Mouse (Mus musculus) C2C12 (cell line): ENCODE measurements around the gene Cped1. TPM values are rescaled to one million over a fixed set of nuclear protein-coding genes. Genes with fewer than 3 reads are reported as not detected.

ENCODE experiments used
- H3K27me3 ChIP-seq: one replicate; pipeline ENCODE4 v1.6.1; 2011; ENCODE audit not compliant: control insufficient read depth, insufficient read depth, insufficient read length
- H3K36me3 ChIP-seq: one replicate; pipeline ENCODE4 v1.6.1; 2011; ENCODE audit not compliant: control insufficient read depth, insufficient read depth
- H3K4me3 ChIP-seq: one replicate; pipeline ENCODE4 v1.5.1; 2011; ENCODE audit warnings: mild to moderate bottlenecking, control low read depth; ENCODE audit not compliant: poor library complexity, insufficient read depth, severe bottlenecking
- H3K79me2 ChIP-seq: one replicate; pipeline ENCODE4 v1.6.1; 2011; ENCODE audit not compliant: control insufficient read depth, insufficient read depth
- H3K79me3 ChIP-seq: one replicate; pipeline ENCODE4 v1.6.1; 2011; ENCODE audit warnings: low read depth, control low read depth
- H3ac ChIP-seq: one replicate; pipeline ENCODE3; 2011; ENCODE audit warnings: low read depth; ENCODE audit not compliant: control insufficient read depth, insufficient read length
- CEBPB ChIP-seq: IDR thresholded peaks from one replicate; pipeline ENCODE4 v1.6.1; 2011; ENCODE audit warnings: low read depth, mild to moderate bottlenecking, control low read depth, moderate library complexity
- CTCF ChIP-seq: IDR thresholded peaks from one replicate; pipeline ENCODE4 v1.5.1; 2011; ENCODE audit not compliant: control insufficient read depth, insufficient read depth, insufficient read length
- FOSL1 ChIP-seq: IDR thresholded peaks from one replicate; pipeline ENCODE4 v1.8.0; 2011; ENCODE audit warnings: mild to moderate bottlenecking, low read length; ENCODE audit not compliant: poor library complexity, insufficient read depth, severe bottlenecking
- MAX ChIP-seq: IDR thresholded peaks from one replicate; pipeline ENCODE4 v1.6.1; 2011; ENCODE audit warnings: mild to moderate bottlenecking, control low read depth
- MYOD1 ChIP-seq: IDR thresholded peaks from one replicate; pipeline ENCODE4 v1.6.1; 2011; ENCODE audit warnings: low read depth; ENCODE audit not compliant: control insufficient read depth, insufficient read length
- MYOG ChIP-seq: IDR thresholded peaks from one replicate; pipeline ENCODE4 v1.6.1; 2011; ENCODE audit not compliant: control insufficient read depth, insufficient read length; ENCODE audit errors: extremely low read depth
- USF1 ChIP-seq: IDR thresholded peaks from one replicate; pipeline ENCODE4 v1.6.1; 2011; ENCODE audit warnings: low read depth, mild to moderate bottlenecking, control low read depth, moderate library complexity
- polyA plus RNA-seq: library from polyadenylated mRNA; unstranded; fragments of >200 nt; fragmentation: generic; extraction: Trizol; gene quantifications from one replicate; pipeline ENCODE4 v1.2.1, GENCODE M21; 2012; ENCODE audit warnings: missing spikeins

The Cped1 gene
- polyA plus RNA-seq, 1 experiment = 1.2 TPM

DNA sequence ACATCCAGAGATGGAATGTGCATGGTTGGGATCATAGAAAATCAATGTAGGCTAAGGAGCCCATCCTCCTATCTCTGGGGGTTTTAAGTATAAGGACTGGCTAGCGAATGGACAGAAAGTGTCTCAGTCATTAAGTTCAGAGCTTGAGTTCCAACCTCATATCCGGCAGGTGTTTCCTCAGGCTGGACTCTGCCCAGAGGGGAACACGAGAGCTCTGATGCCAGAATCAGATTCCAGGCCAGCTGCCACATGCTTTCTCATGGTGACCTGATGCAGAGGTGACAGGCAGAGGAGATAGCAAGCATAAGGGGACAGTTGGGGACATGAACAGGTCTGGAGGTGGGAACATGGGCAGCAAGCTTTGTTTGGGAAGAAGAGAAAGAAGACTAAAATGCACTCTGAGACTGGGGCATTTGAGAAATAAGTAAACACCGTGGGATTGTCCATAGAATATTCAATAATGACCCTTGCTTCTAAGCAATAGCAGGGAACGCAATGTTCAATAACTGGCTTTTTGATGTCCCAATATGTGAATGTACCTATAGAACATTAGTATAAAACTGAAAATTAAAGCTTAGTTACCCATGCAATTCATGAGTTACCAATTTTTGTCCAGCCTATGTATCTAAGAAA lies 15.7 kb downstream of the Cped1 start:
- H3K36me3 ChIP-seq = no peaks in the 10 kb centered on the region
- H3K79me3 ChIP-seq = no peaks in the 10 kb centered on the region
- TF ChIP-seq MYOD1 (no peak), MYOG (no peak), CEBPB (no peak), MAX (no peak), FOSL1 (no peak), USF1 (no peak), CTCF (no peak)
- H3K4me3 ChIP-seq = no peak overlapping the region
- H3K79me2 ChIP-seq = no peaks in the 10 kb centered on the region
- H3ac ChIP-seq = no peak overlapping the region
- H3K27me3 ChIP-seq = no peaks in the 10 kb centered on the region

DNA sequence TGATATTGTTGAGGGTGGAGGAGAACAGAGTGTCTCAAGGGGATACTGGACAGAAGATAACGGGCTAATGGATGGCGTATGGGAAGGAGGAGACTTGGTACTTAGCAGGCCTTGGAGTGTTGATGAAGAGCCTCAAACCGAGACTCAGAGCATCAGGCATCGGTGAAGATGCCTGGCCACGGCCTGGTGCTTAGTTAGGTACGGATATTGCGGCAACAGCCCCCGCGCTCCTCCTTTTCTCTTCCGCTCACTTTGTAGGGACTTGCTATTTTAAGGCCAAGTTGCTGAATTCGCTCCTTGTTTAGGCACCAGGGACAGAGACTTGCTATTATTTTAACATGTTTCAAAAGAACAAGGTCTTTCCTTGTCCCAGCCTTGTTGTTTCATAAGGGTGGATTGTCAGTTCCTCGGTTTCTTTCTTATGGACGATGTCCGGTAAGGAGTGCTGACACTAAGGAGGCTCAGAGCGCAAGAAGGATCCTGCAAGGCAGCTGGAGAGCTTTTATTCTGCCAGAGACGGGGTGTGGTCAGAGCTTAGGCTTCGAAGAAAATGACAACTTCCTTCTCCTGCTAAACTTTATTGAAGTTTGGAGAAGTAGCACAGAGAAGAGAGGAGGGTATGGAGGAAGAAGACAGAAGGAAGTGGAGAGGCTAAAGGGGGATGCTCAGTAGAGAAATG lies 16.9 kb downstream of the Cped1 start:
- H3K79me3 ChIP-seq = no peaks in the 10 kb centered on the region
- H3K27me3 ChIP-seq = no peaks in the 10 kb centered on the region
- H3K36me3 ChIP-seq = no peaks in the 10 kb centered on the region
- H3K79me2 ChIP-seq = no peaks in the 10 kb centered on the region
- H3ac ChIP-seq = no peak overlapping the region
- H3K4me3 ChIP-seq = no peak overlapping the region
- TF ChIP-seq FOSL1 (no peak), CEBPB (no peak), MAX (no peak), USF1 (no peak), MYOD1 (no peak), MYOG (no peak), CTCF (no peak)

DNA sequence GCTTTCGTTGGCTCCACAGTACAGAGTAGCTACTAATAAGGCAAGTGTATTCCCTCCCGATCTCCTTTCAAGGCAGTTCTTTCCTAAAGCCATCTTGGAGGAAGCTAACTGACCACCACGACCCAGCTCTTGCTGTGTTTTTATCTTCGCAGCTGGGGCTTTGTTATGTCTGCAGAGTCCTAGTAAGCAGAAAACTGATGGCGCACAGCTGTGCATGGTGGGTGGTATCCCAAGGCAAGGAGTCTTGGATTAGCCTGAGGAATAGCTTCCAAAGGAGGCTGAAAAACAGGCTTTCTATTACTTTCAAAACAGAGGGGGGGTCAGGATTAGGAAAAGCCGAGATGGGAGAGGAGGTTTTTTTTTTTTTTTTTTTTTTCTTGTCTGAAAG lies 17.5 kb downstream of the Cped1 start:
- no peaks in the 10 kb centered on the region for H3K79me3 ChIP-seq
- no peak overlapping the region for H3ac ChIP-seq
- no peak overlapping the region for H3K4me3 ChIP-seq
- no peaks in the 10 kb centered on the region for H3K27me3 ChIP-seq
- TF ChIP-seq MYOD1 (no peak), MYOG (no peak), CEBPB (no peak), MAX (no peak), USF1 (no peak), FOSL1 (no peak), CTCF (no peak)
- H3K79me2 ChIP-seq = no peaks in the 10 kb centered on the region
- no peaks in the 10 kb centered on the region for H3K36me3 ChIP-seq

DNA sequence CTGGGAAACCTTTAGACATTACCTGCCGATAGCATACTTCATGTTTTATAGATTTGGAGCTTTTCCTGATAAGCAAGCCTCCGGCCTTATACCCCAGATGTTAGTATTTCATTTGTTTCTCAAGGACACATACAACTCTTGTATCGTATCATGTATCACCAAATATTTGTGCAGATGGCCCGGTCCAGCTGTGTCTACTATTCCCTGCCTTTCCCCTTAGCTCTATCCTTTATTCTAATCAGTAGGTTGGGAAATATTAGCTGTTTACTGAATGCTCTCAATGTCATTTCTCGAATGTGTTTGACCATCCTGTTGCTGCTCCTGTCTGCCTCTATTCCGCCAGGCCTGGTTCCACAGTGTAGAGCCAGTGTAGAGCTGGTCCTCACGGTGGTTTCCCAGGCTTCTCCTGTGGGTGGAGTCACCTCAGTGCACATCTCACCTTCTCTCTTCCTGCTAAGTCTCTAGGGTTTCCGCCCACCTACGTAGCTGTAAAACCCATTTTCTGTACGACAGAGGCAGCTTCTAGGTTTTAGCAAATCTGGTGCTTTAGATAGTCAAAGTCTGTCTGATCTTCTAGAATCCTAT lies 18.3 kb downstream of the Cped1 start:
- Histone ChIP-seq H3K36me3 (no peaks in the 10 kb centered on the region), H3ac (no peak overlapping the region), H3K4me3 (no peak overlapping the region), H3K79me2 (no peaks in the 10 kb centered on the region), H3K27me3 (no peaks in the 10 kb centered on the region), H3K79me3 (no peaks in the 10 kb centered on the region)
- TF ChIP-seq FOSL1 = no peak
- no peak for TF ChIP-seq USF1
- TF ChIP-seq MYOG = no peak
- no peak for TF ChIP-seq CTCF
- TF ChIP-seq MAX = no peak
- TF ChIP-seq CEBPB = no peak
- TF ChIP-seq MYOD1 = no peak

GRCm38 (mm10) chr6:22008346-22008745 lies 22.6 kb downstream of the Cped1 start:
- Histone ChIP-seq H3K79me3 (no peaks in the 10 kb centered on the region), H3K36me3 (no peaks in the 10 kb centered on the region), H3ac (no peak overlapping the region), H3K27me3 (no peaks in the 10 kb centered on the region), H3K79me2 (no peaks in the 10 kb centered on the region), H3K4me3 (no peak overlapping the region)
- no peak for TF ChIP-seq USF1
- no peak for TF ChIP-seq MAX
- TF ChIP-seq FOSL1 = no peak
- TF ChIP-seq MYOD1 = no peak
- TF ChIP-seq CEBPB = no peak
